Mouse (Mus musculus) CD4-positive, CD25-positive, alpha-beta regulatory T cell, adult 2 months (primary cell): Measurements from ENCODE around the gene Pnpla8.
A peak's percentile ranks its signal among the peaks of the same experiment; 100 is the strongest.
"Not testable (repeated sequence)": the region's sequence is repeated elsewhere in the genome, so short reads cannot be mapped to it uniquely, and the experiment has no call there.

Source experiments
- DNase-seq: peaks from one replicate; pipeline ENCODE4 v3.0.0-alpha.2; 2012; ENCODE audit warnings: low read depth, low spot score

Pnpla8 gene

DNA sequence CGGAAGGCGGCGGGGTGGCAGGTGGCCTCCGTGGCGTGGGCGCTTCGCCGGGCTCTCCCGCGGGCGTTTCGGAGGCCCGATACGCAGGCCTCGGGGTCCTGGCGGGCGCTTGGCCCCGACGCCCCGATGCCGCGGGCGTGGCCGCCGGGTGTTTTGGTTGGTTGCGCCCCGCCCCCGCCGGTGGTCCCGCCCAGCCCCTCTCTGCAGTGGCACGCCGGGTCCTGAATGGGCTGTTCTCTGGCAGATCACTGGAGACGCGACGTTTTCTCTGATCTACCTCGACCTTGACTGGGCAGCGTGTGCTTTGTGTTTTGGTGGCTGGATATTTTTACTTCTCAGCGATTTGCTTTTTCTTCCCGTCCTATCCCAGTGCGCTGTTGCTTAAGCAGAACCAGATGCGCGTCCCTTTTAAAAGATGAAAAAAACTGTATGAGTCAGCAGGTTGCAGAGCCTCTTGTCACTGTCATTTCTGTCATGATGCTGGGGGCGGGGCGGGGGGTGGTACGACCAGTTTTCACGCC, 48.2 kb downstream of the Pnpla8 start:
- peak; percentile 87 for DNase-seq

DNA sequence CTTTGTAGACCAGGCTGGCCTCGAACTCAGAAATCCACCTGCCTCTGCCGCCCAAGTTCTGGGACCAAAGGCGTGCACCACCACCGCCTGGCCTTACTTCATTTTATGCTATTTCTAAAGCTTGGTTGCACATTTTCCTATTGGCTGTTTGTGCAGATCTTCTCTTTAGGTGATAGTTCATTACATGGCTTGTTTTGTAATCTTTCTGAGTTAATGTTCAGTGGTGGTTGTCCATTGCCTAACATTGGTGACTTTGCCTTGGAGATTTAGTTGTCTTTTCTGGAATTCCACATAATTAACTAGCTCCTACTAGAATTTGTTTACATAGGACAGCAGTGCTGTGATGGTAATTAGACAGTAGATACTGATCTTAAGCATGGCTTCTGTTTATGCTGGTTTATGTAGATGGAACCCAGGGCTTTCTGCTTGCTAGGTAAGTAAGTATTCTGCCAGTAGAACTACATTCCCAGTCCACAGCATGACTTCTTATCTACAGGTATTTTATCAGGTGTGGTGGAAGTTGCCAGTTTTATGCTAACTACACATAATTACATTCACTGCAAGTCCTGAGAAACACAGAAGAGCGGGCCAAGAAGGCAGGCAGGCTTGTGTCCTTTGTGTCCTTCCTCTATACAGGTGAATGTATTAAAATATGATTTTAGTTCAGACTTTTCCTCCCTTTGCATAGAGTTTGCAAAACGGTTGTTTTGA, 53.1 kb downstream of the Pnpla8 start:
- no peak for DNase-seq

DNA sequence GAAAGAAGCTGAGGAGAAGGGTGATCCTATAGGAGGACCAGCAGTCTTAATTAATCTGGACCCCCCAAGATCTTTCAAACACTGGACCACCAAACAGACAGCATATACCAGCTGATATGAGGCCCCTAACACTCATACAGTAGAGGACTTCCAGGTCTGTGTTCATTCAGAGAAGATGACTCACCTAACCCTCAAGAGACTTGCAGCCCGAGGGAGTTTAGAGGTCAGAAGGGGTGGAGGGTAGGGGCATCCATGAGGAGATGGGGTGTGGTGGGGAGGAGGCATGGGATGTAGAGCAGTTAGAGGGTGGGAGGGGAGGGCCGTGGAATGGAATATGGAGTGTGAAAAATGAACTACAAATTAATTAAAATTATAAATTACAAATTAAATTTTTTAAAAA, 59.0 kb downstream of the Pnpla8 start:
- DNase-seq = not testable (repeated sequence)

DNA sequence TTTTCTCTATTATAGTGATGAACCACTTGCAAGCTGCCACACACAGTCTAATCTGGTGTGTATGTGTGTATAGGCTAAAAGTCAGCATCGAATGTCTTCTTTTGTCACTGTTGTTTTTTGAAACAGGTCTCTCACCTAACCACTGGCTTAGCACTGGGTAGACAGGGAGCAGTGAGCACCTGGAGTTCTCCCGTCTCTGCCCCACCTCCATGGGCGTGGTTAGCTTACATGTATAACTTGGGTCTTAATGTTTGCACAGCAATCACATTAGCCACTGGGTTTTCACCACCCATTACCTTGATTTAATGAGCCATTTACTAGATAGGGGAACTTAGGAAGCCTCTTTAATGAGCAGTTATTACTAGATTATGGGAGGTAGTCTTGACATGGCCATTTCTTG, 60.4 kb downstream of the Pnpla8 start:
- DNase-seq = no peak

DNA sequence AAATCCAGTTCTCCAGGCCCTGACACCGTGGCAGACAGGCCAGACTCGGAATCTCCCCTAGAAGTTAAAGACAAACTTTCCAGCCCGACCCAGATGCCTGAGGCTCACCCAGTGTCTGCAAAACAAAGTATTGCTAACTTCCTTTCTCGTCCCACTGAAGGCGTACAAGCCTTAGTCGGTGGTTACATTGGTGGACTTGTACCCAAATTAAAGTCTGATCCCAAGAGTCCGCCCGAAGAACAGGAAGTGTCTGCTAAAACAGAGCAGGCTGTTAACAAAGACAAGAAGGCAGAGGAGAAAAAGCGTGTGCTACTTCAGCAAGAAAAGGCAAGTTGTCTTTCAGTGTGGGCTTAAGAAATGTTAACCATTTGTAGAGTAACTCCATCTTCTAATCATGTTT, 62.2 kb downstream of the Pnpla8 start:
- DNase-seq = no peak

DNA sequence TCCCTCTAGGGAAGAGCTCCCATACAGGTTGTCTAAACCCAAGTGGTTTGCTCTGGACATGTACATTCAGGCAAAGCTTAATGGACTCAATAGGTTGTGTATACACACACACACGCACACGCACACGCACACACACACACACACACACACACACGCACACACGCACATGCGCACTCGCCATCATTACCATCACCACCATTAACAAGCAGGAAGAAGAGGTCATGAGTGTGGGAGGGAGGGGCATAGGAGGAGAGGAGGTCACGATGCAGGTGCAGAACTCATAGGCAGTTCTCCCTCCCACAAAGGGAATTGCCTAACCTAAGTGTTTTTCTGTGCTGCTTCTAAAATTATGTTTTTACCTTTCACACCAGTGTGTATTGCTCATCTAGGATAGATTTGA, 65.8 kb downstream of the Pnpla8 start:
- no peak for DNase-seq

DNA sequence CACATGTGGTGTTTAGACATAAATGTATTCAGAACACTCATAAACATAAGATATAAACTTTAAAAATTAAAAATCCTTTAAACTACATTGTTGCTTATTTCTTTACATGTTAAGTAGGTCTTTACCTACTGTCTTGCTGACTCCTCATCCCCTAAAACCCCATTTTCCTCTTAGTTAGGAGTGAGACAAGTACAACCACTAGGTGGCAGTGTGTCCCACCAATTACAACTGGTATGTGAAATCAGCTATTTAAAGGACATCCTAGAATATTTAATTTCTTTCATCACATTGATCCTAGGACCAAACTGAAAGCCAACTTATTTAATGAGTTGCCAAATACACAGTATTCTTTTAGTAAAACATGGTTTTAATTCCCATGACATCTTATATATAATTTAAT, 71.1 kb downstream of the Pnpla8 start:
- DNase-seq = peak; percentile 83

DNA sequence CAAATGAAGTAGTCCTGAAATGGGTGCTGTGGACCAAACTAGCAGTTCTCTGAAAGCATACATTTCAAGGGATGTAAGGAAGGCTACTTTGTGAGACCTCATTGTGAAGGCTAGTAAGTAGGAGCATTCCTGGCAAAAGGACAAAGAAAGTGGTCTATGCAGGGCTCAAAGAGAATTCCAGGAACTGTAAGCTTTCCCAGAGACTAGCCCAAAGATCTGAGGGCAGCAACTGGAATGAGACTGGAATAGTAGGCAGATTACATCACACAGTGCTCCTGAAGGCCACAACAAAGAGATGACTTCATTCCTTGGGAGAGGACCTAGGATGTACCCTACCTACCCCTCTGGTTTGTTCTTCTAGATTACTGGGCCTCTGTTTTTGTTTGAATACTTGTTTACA, 79.6 kb downstream of the Pnpla8 start:
- no peak for DNase-seq

DNA sequence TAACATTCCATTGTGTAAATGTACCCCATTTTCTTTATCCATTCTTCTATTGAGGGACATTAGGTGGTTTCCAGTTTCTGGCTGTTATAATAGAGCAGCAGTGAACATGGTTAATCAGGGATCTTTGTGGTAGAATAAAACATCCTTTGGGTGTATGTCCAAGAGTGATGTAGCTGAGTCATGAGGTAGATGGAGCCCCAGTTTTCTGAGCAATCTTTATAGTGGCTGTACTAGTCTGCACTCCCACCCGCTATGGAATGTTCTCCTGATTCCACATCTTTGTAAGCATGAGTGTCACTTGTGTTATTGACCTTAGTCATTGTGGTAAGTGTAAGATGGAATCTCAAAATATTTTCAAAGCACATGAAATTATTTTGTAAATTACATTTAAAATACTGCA, 82.8 kb downstream of the Pnpla8 start:
- no peak for DNase-seq

DNA sequence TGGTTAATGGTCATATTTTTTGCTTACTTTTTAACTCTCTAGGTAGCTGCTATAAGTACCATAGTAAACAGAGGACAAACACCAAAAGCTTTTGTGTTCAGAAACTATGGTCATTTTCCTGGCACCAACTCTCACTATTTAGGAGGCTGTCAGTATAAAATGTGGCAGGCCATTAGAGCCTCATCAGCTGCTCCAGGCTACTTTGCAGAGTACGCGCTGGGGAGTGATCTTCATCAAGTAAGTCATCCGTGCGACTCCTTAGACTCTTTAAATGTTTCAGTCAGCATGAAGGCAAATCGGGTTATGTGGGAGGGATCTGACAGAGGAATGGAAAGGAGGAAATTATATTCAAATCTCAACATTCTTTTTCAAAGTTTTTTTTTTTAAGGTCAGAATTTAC, 83.7 kb downstream of the Pnpla8 start:
- no peak for DNase-seq

DNA sequence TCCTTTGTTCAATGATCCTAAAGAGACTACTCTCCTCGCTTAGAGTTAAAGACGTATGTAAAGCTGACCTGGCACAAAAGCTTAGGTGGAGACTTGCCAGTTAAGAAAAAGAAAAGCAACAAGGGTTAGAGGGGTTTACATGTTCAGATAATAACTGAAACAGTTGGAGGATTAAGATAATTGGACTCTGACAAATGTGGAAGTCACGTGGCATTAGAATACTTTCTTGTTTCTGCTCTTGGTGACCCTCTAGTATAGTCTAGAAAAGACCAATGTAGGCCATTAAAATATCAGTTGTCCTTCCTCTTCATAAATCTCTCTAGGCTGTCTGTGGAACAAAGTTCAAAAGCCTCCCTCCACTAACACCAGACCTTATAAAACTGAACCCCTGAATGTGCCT, 87.1 kb downstream of the Pnpla8 start:
- DNase-seq = no peak

DNA sequence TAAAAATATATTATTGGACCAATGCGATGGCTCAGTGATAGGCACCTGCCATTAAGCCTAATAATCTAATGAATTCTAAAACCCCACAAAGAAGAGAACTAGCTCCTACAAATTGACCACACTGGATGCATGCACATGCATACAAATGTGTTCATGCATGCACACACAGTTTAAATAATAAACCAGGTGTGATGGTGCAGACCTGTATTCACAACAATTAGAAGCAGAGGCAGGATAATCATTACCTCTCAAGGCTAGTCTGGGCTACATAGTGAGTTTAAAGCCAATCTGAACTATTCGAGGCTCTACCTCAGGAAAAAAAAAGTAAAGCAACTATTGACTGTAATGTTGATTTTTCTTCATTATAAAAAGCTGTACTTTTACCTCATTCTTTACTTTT, 94.0 kb downstream of the Pnpla8 start:
- no peak for DNase-seq

DNA sequence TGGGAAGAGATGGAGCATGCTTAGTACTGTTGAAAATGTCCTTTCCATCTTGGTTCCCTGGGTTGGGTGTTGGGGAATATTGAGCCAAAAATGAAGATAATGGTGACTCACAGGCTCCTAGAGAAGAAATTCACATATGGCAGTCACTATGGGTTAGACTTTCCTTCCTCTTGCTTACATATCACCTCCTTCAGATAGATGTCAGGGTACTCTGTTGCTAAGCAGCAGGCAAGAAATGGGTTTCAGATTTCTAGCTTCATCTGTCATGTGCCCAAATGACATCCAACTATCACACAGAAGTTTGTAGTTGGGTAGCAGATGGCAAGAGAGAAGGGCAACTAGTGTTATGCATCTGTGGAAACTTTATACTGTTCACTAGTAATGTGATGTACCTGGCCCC, 103.9 kb downstream of the Pnpla8 start:
- DNase-seq = no peak

DNA sequence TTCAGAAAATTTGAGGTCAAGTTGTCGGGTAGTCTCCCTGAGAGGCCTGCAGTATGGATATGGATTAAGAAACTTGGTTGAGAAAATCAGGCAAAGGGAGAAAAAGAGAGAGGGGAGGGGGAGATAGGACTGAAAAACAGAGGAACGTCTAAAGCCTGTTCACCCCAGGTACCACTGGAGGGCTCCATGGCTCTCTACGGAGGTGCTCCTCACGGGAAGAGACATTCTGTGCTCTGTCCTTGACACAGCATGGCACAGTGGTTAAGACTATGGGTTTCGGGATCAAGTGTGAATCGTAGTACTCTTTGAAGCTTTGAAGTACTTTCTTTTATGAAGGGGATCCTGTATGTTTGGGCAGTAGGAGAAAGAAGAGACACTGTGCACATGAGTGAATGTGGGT, 106.3 kb downstream of the Pnpla8 start:
- DNase-seq = no peak

DNA sequence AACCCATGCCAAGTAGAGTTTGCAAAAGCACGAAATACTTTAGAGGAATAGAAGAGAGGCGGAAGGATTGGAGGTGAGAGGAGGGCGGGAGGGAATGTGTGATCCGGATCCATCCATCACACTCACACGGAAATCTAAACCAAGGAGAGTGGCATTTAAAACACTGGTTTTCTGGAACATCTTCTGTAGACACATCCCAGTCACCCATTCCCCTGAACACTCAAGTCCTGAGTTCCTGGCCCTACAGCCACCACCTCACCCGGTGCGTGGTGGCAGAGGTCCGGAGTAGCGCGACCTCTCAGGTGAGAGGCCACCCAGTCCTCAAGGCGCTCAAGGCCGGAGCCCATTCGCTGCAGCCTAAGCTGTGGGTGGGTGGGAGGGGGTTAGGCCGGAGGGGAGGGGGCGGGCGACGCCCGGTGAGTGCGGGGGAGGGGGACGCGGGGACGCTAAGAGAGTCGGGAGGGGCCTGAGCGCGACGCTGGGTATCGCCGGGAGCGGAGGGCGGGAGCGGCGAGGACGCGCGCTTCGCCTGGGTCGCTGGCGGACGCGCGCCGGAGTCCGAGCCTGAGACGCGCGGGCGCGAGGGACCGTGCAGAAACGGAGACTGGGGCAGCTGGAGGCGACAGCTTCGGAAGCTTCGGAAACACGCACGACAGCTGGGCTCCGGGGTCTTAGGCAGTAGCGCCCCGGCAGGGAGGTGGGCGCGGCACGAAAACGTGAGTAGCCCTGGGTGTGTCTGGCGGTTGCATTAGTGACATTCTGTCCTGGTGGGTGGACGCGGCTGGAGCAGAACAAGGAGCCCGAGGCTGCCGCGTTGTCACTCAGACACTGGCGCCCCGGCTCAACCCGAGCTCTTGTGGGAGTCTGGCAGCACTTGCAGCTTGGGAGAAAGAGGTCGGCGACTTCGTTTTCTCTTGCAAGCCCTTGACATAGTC, 107.5 kb downstream of the Pnpla8 start, which contains the start of gene Nrcam:
TSS of gene Nrcam (plus strand) at position 505 of the 935 bp plus-strand sequence.
- peak; percentile 1 for DNase-seq

DNA sequence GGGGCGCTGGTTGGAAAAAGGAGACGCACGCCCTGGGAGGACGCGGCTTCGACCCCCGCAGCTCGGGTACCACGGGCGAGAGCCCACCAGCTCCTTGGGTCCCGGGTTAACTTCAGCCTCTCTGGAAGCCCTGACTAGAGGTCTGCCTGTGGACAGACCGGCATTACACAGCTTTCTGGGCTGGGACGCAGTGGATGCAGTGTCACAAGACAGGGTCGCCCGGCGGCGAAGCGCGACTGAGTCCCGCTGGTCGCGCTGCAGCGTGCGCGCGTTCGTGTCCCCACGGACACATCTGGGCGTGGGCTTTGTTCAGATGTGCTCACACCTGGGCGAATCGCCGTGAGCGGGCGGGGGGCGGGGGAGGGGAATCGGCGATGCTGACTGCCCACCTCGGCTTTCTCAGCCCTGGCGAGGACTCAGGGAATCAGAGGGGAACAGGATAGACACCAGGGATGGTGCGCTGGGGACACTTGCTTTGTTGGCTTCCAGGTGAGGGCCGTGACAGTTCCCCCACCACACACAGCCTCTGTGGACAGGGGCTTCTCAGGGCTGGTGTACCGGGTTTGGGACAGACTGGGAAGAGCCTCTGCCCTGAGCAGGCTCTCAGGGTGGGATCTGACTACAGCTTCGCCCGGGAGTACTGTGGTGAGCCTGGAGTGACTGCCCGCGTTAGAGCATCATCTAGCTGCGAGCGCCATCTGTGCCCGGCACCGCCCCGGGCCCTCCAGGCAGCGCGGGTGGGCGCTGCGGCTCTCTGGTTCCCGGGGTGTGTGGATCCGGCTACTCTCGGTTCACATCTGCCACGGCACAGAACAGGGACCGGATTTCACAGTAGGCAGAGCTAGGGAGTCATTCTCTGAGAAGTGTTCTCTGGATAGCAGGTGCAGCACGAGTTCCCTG, 108.4 kb downstream of the Pnpla8 start:
- DNase-seq = no peak

DNA sequence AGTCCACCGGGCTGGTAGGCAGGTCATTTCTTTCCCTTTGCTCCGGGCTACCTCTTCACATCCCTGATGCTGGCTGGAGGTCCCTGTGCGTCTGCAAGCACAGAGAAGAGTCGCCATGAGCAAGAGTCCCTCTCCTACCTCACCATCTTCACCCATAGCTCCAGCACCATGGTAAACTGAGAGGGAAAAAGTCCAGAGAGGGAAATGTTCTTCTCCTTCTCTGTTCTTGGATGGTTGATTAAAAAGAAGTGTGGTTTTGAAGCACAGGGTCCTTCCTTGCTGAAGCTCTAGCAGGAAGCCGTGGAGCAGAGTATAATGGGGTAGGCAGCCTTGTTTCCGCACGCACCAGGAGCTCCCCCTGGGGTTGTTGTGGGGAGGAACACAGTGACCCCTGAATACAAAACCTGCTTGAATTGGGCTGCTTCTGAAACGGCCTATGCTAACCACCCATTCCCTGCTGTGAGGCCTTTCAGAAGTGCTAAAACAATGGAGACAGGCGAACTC, 109.1 kb downstream of the Pnpla8 start:
- no peak for DNase-seq

DNA sequence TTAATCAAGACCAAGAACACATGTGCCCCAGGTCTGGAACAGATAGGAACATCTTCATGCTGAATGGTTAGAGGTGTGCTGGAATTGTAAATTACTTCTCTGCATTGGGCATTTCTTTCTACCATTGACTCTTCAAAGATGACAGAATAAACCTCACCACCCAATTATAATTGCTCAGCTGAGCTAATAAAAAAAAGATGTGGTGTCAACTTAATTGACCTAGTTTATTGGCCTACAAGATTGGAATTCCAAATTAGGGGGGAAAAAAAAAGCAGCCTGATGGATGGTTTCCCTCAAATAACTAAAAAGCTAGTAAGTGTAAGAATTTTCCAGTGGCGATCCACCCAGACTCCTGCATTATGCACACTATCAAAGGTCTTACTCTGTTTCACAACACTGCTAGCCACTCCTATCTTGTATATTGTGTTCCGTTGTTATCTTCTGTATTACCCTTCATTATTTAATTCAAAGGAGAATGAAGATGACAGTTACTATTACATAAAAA, 116.0 kb downstream of the Pnpla8 start:
- DNase-seq = no peak

DNA sequence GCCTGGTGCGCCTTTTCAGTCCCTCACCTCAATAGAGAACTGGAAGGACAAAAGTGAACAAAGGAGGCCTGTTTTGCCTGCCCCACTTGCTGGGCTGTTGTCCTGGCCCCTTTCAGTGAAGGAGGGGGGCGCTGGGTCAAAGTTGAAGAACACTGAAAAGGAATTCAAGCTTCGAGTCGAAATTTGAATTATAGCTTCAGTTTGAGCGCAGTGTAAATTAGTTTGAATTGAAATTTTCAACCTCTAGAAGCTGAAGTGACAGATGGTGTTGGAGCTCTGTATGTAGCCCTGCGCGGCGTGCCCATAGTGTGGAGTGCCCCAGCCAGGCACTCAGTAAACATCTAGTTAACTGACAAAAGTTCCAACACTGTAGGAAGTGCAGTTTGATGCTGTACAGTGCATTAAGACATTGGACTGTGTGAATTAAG, 117.0 kb downstream of the Pnpla8 start:
- DNase-seq = no peak

DNA sequence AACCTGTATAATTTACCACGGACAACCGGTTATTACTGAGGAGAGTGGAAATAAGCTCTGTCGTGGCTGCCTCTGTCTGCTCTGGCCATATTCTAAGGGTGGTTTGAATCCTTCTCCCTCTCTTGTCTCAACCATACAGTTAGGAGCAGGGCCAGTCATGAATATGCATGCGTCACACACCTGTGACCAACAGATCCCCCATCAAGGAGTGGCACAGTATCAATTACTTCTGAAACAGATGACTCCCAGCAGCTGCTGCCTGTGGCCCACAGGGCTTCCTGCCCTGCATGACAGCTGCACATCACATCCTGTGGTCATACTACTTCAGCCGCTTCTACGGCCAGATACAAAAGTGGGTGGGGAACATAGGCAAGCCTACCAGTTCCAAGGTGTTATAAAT, 122.9 kb downstream of the Pnpla8 start:
- DNase-seq = no peak

DNA sequence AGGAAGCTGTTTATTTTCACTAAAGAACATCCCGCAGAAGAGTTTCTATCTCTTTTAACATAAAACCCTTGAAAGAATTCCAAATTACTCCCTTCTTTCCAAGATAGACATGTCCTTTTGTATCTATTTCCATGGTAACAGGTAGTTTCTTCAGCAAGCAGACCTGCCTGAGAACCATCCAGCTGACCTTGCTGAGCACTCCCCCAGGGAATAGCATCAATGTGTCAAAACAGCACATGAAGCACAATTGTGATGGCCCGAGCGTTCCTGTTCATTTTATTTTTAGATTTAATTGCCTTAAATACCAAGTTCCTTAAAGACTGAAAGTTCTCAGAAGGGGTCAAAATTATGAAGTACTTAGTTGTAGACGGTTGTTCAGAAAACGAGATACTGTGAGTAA, 124.1 kb downstream of the Pnpla8 start:
- no peak for DNase-seq
